Mouse (Mus musculus): Measurements from ENCODE around the gene Slc2a12.

Slc2a12 gene

GRCm38 (mm10) chr10:22668509-22668908, 23.7 kb downstream of the Slc2a12 start:
- no peak for DNase-seq

- no peak for DNase-seq
These were observed 29.4 kb downstream of the Slc2a12 start for GRCm38 (mm10) chr10:22674176-22674575.

GRCm38 (mm10) chr10:22675848-22676630, 31.2 kb downstream of the Slc2a12 start:
- DNase-seq, result no peak

GRCm38 (mm10) chr10:22696236-22696635, 51.4 kb downstream of the Slc2a12 start:
- no peak for DNase-seq

- DNase-seq, result no peak
These were observed 52.1 kb downstream of the Slc2a12 start for GRCm38 (mm10) chr10:22696864-22697263.

- DNase-seq, result no peak
These were observed 53.5 kb downstream of the Slc2a12 start for GRCm38 (mm10) chr10:22698158-22698953.

- DNase-seq, result no peak
These were observed 54.9 kb downstream of the Slc2a12 start for GRCm38 (mm10) chr10:22699487-22700335.

GRCm38 (mm10) chr10:22700773-22701172, 56.0 kb downstream of the Slc2a12 start:
- DNase-seq, result no peak

GRCm38 (mm10) chr10:22701485-22702315, 56.9 kb downstream of the Slc2a12 start:
- DNase-seq, result no peak

- no peak for DNase-seq
These were observed 59.0 kb downstream of the Slc2a12 start for GRCm38 (mm10) chr10:22703844-22704243.

GRCm38 (mm10) chr10:22708190-22708843, 63.5 kb downstream of the Slc2a12 start:
- DNase-seq, result no peak

- no peak for DNase-seq
These were observed 65.5 kb downstream of the Slc2a12 start for GRCm38 (mm10) chr10:22710173-22710777.

GRCm38 (mm10) chr10:22712955-22713354, 68.1 kb downstream of the Slc2a12 start:
- no peak for DNase-seq

- peak; percentile 29 for DNase-seq
These were observed 69.7 kb downstream of the Slc2a12 start for GRCm38 (mm10) chr10:22714520-22714919.

GRCm38 (mm10) chr10:22718475-22718874, 73.7 kb downstream of the Slc2a12 start:
- DNase-seq, result no peak

- DNase-seq, result no peak
These were observed 76.1 kb downstream of the Slc2a12 start for GRCm38 (mm10) chr10:22720781-22721529.

GRCm38 (mm10) chr10:22725166-22725565, 80.4 kb downstream of the Slc2a12 start:
- no peak for DNase-seq

- DNase-seq, result no peak
These were observed 81.5 kb downstream of the Slc2a12 start for GRCm38 (mm10) chr10:22726295-22726694.

GRCm38 (mm10) chr10:22728257-22728656, 83.4 kb downstream of the Slc2a12 start:
- no peak for DNase-seq

GRCm38 (mm10) chr10:22730266-22730991, 85.6 kb downstream of the Slc2a12 start:
- DNase-seq, result peak; percentile 78
